Mouse (Mus musculus): ENCODE data around the gene Lrp2.

DNA sequence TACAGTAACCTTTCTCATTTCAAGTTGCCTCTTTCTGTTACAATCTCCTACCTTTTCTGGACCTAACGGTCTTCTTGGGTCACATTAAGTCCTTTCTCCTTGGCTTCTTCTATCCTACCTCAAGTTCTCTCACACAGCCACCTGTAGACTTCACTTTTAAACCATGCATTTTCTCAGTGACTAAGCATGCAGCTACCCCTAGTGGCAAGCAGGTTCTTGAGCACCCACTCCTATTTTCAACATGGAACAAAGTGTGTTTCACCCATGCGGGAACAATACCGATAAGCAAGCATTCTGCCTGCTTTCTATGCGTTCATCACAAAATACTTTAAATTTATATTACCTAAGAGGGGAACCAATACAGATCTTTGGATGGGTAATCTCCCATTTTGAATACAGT is 92.7 kb downstream of the Lrp2 start:
- TF ChIP-seq POLR2A (IDR thresholded peaks at IDR 0.05; ENCODE audit: low read depth, low read length) (no peak), CTCF (IDR thresholded peaks at IDR 0.05; ENCODE audit: borderline replicate concordance, insufficient read depth, low read length) (no peak)

Measured in embryonic fibroblast, embryonic 13.5 days (primary cell).